Mouse (Mus musculus) adrenal gland, postnatal 14 days (tissue): ENCODE measurements at regions not wholly inside any gene's neighbourhood (a gene's known extent, or its start where the extent isn't known, plus 50 kb on each side); places are given as distances from the start of the nearest gene placed in this dataset.

Experiments
- DNase-seq: peaks from one replicate; pipeline ENCODE4 v3.0.0; 2021; ENCODE audit warnings: mixed read lengths

GRCm38 (mm10) chr8:89271381-89272355 lies 227.7 kb upstream of the Sall1 start:
- no peak for DNase-seq

DNA sequence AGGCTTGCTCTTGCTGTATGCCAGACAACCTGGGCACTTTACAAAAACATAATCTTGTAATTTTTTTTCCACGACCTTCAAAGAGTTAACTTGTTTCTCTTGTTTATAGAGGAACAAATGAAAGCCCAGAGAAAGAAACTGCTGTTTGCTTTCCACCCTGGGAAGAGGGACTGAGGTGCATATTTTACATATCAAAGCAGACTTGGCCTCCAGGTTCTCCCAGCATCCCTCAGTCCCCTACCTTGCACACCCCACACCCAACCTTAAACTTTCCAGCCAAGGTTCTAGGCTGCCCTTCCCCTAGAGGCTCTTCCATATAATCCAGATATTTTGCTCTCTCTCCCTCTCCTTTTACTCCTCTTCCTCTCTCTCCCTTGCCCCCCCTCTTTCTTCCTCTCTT lies 226.0 kb upstream of the Sall1 start:
- no peak for DNase-seq

DNA sequence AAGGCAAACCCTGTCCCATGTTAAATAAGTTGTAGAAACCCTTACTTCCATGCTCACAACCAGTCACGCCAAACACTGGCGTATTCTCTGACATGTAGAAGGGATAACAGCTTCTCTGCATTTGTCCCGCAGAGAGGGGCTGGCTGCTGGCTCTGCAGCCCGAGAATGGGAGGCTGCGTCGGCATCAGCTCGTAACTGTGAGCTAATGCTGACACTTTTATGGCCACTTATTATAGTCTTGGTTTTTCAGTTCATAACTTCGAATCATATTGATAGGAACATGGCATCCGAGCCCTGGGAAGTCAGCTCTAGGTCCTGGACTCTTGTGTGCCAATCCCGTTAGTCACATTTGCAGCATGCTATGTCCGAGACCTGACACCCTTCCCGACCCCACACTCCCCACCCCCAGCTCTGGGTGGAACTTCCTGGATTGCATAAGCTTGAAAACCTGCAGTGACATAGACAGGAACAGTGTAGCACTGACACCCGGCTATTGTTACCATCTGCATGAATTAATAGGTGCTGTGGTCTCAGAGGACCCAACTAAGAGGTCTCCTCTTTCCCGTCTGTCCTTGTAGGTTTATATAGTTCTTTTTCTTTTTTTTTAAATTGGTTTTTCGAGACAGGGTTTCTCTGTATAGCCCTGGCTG lies 217.3 kb upstream of the Sall1 start:
- DNase-seq: no peak

- no peak for DNase-seq
Observed at GRCm38 (mm10) chr8:89259881-89260280, 215.9 kb upstream of the Sall1 start.

DNA sequence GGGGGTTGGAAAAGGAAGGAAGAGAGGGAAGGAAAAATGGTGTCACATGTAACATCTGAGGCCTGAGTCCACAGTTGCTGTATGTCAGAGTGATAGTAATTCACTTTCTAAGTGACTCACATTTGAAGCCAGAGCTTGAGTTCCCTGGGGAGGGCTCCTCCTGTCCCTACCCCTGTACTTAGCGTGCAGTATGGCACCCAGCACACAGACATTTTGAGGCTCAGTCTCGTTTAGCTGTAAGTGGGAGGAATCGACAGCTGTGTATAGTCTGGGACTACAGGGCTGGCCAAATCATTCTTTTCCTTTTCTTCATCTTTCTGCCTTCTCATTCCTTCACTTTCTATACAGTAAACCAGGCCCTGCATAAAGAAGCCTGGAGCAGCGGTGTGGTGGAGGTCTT lies 202.4 kb upstream of the Sall1 start:
- DNase-seq: no peak

DNA sequence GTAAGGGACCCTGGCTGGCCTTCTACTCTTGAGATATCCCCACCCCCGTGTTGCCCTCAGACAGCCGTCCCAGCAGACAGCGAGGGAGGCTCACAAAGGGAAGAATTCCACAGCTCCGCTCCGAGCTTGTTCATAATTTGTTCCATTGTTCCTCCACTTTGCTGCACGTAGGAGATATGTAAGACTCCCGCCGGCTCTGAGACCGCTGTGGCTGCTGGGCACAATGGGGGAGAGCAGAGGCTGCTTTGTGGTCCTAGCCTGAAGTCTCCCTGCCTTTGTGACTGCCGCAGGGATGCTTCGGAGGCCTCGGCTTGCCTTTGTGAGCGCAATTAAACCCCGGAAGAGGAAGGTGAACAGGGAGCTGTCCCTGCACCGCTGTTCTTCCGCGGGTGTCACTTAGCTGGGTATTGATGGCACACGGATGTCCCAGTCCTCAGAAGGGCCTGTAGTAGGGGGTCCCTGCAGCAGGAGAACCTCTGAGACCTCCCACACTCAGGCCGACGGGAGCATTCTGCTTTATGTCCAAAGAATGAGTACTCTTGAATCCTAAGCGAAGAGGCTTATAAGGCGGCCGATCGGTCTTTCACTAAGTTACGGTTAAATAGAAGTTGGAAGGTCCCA lies 201.3 kb upstream of the Sall1 start:
- no peak for DNase-seq

- no peak for DNase-seq
Observed at GRCm38 (mm10) chr8:89241686-89242085, 197.7 kb upstream of the Sall1 start.

GRCm38 (mm10) chr8:89239626-89240025 lies 195.7 kb upstream of the Sall1 start:
- no peak for DNase-seq

DNA sequence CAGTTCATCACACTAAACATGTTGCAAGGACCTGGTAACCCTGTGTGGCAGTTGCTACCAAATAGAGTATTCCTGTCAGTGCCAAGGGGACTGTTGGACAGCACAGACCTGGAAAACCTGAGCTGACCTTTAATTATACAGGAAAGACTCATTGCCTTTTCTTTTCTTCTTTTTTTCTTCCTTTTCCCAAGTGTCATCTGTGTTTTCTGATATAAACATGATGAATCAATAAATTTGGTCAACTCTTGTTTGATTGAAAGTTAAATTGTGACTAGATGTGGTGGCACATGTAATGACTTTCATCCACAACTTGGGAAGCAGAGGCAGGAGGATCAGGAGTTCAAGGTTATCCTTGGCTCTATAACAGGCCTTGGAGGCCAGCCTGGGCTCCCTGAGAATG lies 190.1 kb upstream of the Sall1 start:
- DNase-seq: no peak

GRCm38 (mm10) chr8:89232318-89232717 lies 188.4 kb upstream of the Sall1 start:
- no peak for DNase-seq

DNA sequence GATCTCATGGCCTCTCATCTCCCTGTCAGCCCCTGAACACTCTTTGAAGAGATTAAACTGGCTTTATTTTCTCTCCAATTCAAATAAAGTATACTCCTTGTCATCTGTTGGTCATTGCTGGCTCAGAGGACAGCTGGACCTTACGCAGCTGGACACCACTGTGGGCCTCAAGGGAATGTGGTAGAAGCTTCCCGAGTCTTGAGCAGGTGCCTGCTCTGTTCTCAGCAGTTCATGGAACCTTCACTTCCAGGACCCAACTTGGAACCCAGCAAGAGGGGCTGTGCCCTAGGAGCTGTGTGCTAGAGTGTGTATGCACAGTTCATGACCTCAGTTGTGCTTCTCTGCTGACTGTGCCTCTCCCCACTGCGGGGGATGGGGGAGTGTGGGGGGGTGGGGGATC lies 185.2 kb upstream of the Sall1 start:
- DNase-seq: no peak

GRCm38 (mm10) chr8:89220870-89221269 lies 176.9 kb upstream of the Sall1 start:
- no peak for DNase-seq

GRCm38 (mm10) chr8:89220381-89220780 lies 176.4 kb upstream of the Sall1 start:
- no peak for DNase-seq

DNA sequence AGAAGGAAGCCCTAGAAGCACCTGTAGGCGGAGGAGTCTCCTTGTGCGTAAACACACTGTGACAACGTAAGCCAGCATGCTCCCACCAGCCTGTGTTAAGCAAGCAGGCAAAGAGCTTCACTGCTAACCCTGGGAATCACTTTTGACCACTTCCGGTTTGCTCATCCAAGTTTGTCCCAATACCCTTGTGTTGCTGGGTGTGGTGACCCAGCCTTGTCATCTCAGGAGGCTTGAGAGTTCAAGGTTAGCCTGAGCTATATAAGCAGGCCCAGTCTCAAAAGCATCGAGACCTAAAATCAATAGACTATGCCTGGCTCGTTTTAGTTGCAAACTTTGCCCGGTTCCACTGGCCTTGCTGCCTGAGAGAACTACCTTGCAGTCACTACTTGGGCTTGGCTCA lies 175.2 kb upstream of the Sall1 start:
- no peak for DNase-seq

GRCm38 (mm10) chr8:89217689-89218088 lies 173.7 kb upstream of the Sall1 start:
- DNase-seq: no peak

GRCm38 (mm10) chr8:89211931-89212330 lies 168.0 kb upstream of the Sall1 start:
- DNase-seq: no peak

- DNase-seq: no peak
Observed at GRCm38 (mm10) chr8:89210684-89211083, 166.7 kb upstream of the Sall1 start.

DNA sequence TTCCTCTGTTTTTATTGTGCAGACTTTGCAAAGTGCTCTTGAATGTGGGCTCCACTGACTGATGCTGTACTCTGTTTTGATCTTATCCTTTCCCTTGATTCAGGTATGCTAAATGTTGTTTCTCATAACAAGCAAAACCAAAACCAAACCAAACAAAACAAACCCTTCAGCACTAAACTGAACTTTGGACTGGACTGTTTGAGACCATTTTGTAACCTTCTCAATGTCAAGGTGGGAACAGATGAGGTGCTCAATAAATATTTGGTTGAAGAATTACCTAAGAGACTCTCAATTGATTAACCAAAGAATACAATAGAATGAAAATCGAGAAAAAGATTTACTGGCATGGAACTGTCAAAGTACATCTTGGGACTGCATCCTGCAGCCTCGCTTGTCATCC lies 163.9 kb upstream of the Sall1 start:
- no peak for DNase-seq

GRCm38 (mm10) chr8:89202484-89203096 lies 158.6 kb upstream of the Sall1 start:
- DNase-seq: no peak

DNA sequence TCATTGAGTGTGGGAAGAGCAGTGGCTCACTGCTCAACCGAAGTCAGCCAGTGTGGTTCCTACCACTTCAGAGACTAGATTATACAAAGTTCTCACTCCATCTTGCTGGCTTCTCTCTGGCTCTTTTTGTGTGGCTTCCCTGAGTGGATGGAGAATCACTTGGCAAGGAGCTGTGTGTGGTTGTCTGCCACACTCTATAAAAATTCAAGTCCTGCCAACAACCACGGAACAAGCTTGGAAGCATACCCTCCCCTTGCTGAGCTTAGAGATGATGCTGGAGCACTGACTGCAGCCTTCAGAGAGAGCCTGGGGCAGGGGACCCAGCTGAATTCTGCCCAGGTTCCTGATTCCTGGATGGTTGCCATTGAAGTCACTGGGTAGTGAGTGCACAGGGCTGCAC lies 156.3 kb upstream of the Sall1 start:
- no peak for DNase-seq

DNA sequence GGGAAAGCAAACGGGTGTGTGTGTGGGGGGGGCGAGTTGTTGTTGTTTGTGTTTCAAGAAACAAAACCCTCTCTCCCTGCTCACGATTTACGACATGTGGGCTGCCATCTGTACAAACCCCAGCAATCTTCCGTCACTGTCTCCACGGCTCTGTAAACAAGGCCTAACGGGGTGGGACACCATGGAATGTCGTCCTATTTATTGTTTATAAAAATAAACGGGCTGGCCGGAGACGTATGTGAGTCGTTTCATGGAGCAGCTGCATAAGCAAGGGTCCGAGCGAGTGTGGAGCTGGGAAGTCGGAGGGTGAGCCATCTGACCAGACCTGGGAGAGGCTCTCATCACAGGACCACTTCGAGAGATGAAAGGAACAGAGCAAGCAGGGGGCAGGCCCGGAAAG lies 141.4 kb upstream of the Sall1 start:
- no peak for DNase-seq

GRCm38 (mm10) chr8:89175631-89176030 lies 131.7 kb upstream of the Sall1 start:
- peak; percentile 7 for DNase-seq

DNA sequence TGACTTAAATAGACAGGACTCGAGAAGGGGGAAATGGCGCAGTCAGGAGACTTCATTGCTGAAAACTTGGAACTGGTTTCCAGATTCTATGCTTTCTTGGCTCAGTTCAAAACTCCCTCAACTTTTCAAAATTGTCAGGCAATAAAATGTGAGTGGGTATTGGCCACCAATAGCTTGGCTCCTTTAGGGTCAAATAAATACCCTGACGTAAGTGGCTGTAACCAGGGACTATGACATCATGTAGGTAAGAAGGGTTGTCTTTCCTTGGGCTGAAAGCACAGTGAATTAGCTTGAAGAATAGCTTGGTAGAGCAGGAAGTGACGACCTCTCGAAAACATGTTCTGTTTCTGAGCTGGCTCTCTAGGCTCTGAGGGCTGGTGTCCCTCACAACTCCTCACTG lies 127.6 kb upstream of the Sall1 start:
- no peak for DNase-seq
